Mouse (Mus musculus) adrenal gland, adult 8-10 months (tissue): ENCODE data around the gene Spryd3. TPM values are rescaled to one million over a fixed set of nuclear protein-coding genes. Genes with fewer than 3 reads are reported as not detected.
A peak's percentile ranks its signal among the peaks of the same experiment; 100 is the strongest.
"Not testable (repeated sequence)": the region's sequence is repeated elsewhere in the genome, so short reads cannot be mapped to it uniquely, and the experiment has no call there.

ENCODE experiments used
- DNase-seq: peaks from one replicate; pipeline ENCODE4 v3.0.0; 2022
- total RNA-seq, 4 experiments: library from RNA; stranded (reverse); gene quantifications; 2 replicates each; pipeline ENCODE4 v1.2.4; 2022

Gene Spryd3
- 10 to 100 TPM; 46.6 to 70.4 (median 57.7) TPM for total RNA-seq

DNA sequence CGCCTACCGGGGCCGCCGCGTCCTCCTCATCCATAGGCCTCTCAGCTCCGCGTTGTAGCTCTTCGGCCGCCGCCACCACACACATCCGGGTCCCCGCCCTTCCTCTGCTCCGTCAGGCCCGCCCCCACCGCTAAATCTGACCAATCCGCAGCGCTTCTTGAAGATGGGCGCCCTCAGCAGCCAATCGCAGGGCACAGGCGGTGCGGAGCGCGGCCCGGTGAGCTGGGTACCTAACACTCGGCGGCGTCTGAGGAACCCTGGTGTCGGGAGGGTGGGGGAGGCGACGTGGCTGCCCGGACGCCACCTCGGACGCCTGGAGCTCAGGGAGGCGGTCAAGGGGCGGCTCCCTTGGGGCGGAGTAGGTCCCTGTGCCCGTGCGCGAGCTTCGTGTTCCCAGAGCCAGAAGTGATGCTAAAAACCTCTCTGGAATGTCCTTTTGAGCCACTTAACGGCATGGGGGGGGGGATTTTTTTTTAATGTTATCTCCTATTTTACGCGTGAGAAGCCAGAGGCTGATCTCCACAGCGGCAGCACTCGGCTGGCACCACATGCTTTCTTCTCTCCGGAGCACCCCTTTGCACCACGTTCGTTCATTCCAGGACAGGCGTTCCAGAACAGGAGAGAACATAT is at the start of gene Spryd3:
TSS of gene Spryd3 (minus strand) at position 106 of the 630 bp plus-strand sequence.
- DNase-seq: peak; percentile 96

DNA sequence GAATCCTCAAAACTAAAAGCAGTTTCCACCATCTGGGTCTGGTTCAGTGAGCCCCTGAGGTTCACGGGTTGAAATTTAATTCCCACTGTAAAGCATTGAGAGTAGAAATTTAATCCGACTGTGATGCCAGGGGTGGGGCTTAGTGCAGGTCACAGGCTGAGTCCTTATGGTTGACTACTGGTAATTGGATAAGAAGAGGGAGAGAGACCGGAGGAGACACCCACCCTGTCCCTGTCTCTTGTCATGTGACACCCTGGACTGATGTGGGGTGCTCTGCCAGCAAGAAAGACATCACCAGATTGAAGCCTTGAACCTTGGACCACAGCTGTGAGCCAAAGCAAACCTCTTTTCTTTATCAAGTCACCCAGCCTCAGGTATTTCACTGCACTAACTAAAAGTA is 47.0 kb upstream of the Spryd3 start:
- no peak for DNase-seq

DNA sequence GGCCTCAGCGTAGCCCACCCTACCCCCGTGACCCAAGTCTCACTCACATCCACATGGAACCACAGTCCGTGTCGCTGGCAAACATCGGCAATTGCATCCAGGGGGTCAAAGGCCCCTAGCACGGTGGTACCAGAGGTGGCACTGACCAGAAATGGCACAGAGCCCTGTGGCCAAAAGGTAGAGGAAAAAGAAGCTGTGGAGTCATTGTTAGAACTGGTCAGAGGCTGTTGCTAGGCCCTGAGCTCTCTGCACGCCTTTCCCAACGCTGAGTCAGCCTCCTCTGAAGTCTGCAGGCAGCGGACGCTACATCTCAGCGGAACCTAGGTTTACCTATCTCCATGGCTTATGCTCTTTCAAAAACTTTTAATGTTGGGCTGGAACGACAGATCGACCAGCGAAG is 43.9 kb upstream of the Spryd3 start:
- no peak for DNase-seq

GRCm38 (mm10) chr15:102179106-102179505 is 43.1 kb upstream of the Spryd3 start:
- no peak for DNase-seq

DNA sequence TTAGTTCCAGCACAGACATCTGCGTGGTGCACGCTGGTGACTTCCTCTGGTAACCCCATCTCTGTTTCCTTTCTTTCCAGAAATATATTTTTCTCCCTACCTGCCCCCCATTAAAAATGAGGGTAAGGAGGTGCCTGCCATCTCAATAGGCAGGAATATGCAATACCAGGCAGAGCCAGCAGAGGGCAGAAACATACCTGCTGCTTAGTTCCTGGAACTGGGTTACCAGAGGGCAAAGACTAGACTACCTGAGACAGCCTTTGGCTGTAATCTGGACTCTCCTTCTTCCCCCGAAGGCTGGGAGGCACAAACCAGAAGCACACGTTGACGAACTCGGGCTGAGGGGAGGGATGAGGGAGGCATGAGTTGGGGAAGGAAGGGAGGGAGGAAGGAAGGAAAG is 42.2 kb upstream of the Spryd3 start:
- peak; percentile 70 for DNase-seq

DNA sequence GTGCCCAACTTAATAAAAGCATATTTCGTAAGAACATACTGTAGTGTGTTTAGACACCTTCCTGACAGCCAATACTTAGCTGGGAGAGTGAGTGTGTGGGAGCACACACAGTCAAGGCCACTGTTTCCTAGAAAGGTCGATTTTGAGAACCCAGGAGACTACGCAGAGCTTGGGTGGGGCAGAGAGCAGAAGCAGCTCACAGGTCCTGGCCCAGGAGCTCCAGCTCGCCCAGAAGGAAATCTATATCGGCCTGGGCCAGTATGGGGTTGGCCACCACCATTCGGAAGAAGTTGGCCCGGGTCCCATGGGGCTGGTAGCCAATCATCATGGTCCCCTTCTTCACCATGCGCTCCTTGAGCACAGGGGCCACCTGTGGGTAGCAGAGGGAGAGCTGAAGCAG is 41.4 kb upstream of the Spryd3 start:
- DNase-seq: no peak

DNA sequence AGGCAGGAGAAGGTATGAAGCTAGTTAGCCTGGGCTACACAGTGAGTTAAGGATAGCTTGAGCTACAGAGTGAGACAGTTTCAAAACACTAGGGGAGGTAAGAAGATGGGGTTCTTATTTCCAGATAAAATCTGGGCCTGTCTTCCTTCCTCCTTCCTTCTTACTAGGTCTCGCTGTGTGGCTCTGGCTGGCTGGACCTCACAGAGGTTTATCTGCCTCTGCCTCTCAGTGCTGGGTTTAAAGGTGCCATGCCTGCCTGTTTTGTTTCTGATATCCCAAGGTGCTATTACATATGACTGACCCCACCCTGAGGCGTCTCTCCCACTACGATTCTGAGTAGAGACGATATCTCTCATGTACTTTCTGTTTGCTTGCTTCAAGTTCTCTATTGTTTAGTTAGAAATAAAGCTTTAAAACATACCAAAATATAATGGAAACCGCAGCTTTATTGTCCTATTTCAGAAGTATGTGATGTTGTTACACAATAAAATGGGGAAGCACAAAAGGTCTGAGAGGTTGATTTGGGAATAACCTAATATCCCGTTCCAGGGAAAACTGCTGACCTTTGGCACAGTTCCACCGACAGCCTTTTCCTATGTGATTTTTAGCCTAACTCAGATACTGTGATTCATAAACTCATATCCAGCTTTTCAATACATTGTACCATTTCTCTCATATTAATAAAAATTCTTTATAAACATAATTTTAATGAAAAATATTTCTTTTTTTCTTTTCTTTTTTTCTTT is 40.7 kb upstream of the Spryd3 start:
- DNase-seq: no peak

DNA sequence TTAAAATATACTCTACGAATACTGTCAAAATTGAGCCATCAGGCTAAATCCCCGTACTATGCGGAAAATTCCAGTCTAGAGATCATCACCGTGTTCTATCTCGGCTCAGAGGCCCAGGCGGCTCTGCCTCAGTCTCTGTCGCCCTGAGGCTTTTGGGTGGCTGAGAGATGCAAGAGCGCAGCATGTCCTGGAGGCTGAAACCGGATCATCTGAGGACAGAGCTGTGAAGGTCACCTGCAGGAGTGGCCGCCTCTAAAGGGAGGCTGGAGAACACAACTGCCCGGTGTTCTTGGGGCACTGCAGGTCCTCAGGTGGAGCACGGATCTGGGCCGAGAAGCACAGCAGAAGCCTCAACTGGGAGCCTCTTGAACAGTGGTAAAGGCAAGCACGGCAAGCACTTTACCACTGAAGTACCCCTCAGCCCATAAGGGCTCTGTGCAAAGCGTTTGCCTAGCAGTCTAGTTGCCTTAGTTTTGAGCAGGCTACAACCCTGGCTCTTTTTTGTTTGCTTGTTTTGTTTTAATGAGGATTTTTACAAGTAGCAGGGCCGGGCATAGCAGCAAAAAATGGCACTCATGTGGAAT is 39.8 kb upstream of the Spryd3 start:
- DNase-seq: no peak

GRCm38 (mm10) chr15:102173581-102173980 is 37.5 kb upstream of the Spryd3 start:
- DNase-seq: no peak

GRCm38 (mm10) chr15:102169064-102169463 is 33.0 kb upstream of the Spryd3 start:
- DNase-seq: no peak

DNA sequence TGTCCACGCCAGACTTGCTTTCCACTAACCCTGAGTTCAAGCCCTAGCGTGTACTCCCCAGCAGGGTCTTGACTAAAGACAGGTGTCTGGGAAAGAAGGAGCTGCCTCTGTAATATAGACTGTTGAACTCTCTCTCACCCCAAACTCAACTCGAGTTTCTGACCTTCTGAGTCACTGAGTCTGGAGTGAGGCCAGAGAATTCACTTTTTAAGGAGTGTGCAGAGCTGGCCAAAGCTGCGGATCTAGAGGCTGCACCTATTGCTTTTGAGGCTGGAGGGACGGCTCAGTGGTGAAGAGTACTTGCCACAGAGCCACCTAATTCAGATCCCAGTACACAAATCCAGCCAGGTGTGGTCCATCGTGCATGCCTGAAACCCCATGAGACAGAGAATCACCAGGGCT is 31.6 kb upstream of the Spryd3 start:
- DNase-seq: peak; percentile 48

DNA sequence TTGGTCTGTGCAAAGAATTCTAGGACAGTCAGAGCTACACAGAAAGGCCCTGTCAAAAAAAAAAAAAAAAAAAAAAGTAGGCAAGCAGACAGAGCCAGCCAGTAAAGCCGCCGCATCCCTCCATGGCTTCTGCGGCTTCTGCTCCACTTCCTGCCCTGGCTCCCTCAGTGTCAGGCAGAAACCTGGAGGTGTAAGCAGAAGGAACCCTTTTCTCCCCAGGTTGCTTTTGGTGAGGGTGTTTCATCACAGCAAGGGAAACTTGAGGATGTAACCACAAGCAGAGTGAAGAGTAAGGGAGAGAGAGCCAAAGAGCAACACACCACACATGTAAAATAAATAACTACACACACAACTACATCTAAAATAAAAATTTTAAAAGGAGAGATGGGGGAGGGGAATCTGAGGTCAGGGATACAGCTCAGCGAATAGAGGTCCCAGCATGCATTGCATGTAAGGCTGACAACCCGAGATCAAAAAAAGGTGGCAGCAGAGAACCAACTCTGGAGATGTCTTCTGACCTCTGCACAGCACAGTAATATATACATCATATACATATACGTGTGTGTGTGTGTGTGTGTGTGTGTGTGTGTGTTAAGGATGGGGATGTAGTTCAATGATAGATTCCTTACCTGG is 29.6 kb upstream of the Spryd3 start:
- DNase-seq: no peak

DNA sequence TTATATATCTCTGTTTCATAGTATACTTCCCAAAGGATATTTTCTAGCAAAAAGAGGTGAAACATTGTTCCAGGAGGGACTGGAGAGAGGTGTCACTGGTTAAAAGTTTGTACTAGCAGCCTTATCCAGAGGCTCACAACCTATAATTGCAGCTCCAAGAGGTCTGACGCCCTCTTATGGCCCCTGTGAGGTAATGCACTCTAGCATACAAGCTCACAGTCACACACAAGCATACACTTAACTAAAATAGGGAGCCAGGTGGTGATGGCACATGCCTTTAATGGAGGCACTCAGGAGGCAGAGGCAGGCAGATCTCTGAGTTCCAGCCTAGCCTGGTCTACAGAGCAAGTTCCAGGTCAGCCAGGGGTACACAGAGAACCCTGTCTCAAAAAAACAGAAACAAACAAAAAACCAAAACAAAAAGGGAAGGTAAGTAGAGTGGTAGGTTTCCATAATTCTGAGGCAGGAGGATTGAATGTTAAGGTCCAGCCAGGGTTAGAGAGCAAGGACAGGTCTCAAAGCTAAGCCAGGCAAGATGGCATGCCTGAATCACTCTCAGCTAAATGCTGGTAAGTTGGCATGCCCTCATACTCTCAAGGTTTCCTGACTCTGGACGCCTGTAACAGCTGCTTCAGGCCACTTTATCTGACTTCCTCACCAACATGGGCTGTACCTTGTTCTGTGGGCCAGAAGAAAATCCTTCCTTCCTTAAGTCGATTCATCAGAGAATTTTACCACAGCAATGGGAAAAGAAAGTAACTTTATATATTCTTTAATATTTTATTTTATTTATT is 28.1 kb upstream of the Spryd3 start:
- DNase-seq: no peak

DNA sequence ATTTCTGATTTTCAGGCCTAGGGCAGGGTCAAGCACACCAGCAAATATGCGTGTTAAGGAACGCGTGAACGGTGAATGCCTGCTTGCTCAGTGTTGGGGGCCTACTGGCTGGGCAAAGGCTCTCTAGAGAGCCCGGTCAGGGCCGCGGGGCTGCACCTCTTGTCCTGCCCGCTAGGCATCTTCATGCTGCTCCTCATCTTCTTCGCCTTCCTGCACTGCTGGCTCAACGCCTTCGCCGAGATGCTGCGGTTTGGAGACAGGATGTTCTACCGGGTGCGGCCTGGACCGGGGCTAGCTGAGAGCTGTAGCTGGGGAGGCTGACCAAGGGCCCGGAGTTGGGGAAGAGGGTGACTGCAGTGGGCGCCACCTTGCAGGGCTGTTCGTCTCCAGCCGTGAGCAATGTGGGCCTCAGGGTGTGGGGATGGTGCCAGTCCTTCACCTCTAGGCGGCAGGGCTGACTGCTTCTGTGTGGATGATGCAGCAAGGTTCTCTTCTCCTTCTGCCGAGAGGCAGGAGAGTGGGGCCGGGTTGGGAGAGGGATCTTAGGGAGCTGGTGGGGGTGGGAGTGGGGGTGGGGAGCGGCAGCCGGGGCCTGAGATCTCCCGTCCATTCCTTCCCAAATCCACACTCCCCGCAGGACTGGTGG is 24.5 kb upstream of the Spryd3 start:
- no peak for DNase-seq

DNA sequence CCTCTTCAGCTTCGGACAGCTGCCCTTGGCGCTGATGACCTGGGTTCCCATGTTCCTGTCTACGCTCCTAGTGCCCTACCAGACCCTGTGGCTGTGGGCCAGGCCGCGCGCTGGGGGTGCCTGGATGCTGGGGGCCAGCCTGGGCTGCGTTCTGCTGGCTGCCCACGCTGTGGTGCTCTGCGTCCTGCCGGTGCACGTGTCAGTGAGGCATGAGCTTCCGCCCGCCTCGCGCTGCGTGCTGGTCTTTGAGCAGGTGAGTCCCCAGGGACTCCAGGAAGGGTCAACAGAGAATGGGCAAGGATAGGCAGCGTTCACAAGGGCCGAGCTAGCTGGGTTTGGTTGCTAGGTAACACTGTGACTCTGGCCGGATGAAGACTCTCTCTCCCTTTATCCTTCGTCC is 20.8 kb upstream of the Spryd3 start:
- DNase-seq: no peak

- DNase-seq: not testable (repeated sequence)
These were observed 19.0 kb upstream of the Spryd3 start for GRCm38 (mm10) chr15:102155006-102155405.

- no peak for DNase-seq
These were observed 16.6 kb upstream of the Spryd3 start for GRCm38 (mm10) chr15:102152646-102153045.

DNA sequence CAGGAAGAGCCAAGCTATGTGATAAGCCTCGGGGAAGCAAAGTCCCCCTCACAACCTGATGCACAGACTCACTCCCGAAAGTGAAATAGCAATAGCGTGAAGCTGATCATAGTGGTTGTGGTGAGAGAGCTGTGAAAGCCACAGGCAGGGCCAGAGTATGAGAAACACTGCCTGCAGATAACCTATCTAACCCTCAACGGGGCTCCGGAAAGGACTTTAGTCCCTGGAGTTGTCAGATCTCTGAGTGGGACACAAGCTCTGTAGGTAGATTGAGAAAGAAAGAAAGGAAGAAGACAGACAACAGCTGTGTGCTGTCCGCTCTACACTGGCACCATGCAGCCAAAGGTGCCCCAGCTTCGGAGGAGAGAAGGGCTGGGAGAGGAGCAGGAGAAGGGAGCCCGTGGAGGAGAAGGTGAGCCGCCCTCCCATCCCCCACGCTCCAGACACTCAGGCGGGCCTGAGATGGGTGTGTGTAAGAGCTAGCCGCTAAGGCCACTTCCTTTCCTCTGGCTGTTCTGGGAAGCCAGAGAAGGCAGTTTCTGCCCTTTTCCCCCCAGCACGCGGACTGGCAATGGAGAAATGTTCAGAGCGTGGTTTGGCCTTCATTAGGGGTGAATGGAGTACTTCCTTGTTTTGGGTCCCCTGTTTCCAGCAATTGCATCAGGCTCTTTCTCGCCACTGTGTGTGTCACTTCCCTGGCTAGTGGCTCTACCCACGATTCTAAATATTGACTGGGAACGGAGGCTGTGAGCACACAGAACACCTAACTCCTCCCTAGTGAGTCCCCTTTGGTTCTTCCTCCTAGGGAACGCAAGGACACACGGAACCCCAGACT is 14.5 kb upstream of the Spryd3 start, which contains the start of gene Soat2:
TSS of gene Soat2 (plus strand) at position 226 of the 835 bp plus-strand sequence.
- DNase-seq: no peak

DNA sequence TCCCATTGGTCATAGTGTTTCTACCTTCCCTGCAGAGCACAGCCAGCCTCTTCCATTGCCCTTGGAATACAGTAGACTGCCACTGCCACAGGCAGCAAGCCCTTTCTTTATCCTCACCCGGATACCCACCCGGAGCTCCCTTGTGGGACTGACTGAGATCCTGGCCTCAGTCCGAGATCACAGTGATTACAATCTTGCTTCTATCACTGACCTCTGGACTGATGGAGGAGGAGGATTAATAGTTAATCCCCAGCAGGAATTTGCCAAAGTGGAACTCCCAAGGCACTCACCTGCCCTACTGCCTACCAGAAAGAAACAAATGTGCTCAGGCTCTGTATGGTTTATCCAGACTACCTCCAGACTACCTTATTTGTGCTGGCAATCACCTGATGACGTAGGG is 13.5 kb upstream of the Spryd3 start:
- DNase-seq: no peak

GRCm38 (mm10) chr15:102147674-102148402 is 11.8 kb upstream of the Spryd3 start:
- no peak for DNase-seq
